Mouse (Mus musculus) erythroblast, embryonic 14.5 days (primary cell): ENCODE data around the gene Rad51b. TPM values are rescaled to one million over a fixed set of nuclear protein-coding genes. Genes with fewer than 3 reads are reported as not detected.

Source experiments
- H3K27me3 ChIP-seq: 2 replicates; pipeline ENCODE4 v1.6.1; 2012; ENCODE audit warnings: inconsistent platforms; ENCODE audit not compliant: control insufficient read depth
- H3K36me3 ChIP-seq: 2 replicates; pipeline ENCODE4 v1.6.1; 2012; ENCODE audit warnings: mild to moderate bottlenecking, inconsistent platforms; ENCODE audit not compliant: control insufficient read depth
- H3K4me1 ChIP-seq: 2 replicates; pipeline ENCODE4 v1.6.1; 2012; ENCODE audit warnings: inconsistent platforms; ENCODE audit not compliant: control insufficient read depth
- H3K4me3 ChIP-seq: replicated peaks from 2 replicates; pipeline ENCODE3; 2012; ENCODE audit warnings: moderate library complexity, mild to moderate bottlenecking, inconsistent platforms
- H3K9me3 ChIP-seq: 2 replicates; pipeline ENCODE4 v1.6.1; 2012; ENCODE audit warnings: low read length, inconsistent platforms, mixed read lengths; ENCODE audit not compliant: control insufficient read depth
- GATA1 ChIP-seq: IDR thresholded peaks from 2 replicates; pipeline ENCODE4 v1.6.1; 2012; ENCODE audit warnings: low read length, inconsistent platforms, mixed read lengths
- TAL1 ChIP-seq: IDR thresholded peaks from 3 replicates; pipeline ENCODE4 v1.6.1; 2012; ENCODE audit warnings: low read length, inconsistent platforms, mixed read lengths
- polyA plus RNA-seq: library from polyadenylated mRNA; stranded (reverse); fragments of >175 nt; gene quantifications from 2 replicates; pipeline ENCODE4 v1.2.3, GENCODE M21; 2012

Gene Rad51b
- polyA plus RNA-seq, 1 experiment = 0.06 TPM

GRCm38 (mm10) chr12:79750253-79751125, 453.4 kb downstream of the Rad51b start:
- Histone ChIP-seq H3K36me3 (no peaks in the 10 kb centered on the region), H3K4me1 (no peaks in the 10 kb centered on the region; the same call in 1 of the 2 replicates), H3K9me3 (no peaks in the 10 kb centered on the region), H3K27me3 (no peaks in the 10 kb centered on the region), H3K4me3 (no peak overlapping the region)
- TF ChIP-seq GATA1 (no peak), TAL1 (no peak)

- Histone ChIP-seq H3K4me1 (no peaks in the 10 kb centered on the region; the same call in 1 of the 2 replicates), H3K27me3 (no peaks in the 10 kb centered on the region), H3K36me3 (no peaks in the 10 kb centered on the region), H3K4me3 (no peak overlapping the region), H3K9me3 (no peaks in the 10 kb centered on the region)
- TF ChIP-seq GATA1 (no peak), TAL1 (no peak)
Observed at GRCm38 (mm10) chr12:79751781-79752180, 454.7 kb downstream of the Rad51b start.

DNA sequence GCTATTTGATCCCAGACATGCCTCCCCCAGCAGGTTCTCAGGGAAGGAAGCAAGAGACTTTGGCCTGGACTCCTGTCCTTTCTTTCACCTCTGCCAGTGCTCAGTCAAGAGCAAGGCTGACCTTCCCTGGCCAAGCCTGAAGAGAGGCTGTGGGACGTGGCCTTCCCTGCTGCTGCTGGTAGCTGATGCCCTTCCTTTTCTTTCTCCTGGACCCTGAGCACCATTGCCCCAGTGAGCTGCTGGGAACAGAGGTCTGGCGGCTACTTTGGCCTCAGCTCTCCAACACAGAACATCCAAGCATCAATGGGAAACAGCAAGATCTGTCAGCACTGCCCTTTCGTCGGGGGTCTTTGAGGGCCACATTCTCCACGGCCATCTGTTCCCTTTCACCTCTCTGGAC, 455.1 kb downstream of the Rad51b start:
- no peak for TF ChIP-seq GATA1
- no peak for TF ChIP-seq TAL1
- H3K4me1 ChIP-seq = no peaks in the 10 kb centered on the region; the same call in 1 of the 2 replicates
- H3K36me3 ChIP-seq = no peaks in the 10 kb centered on the region
- no peak overlapping the region for H3K4me3 ChIP-seq
- H3K9me3 ChIP-seq = no peaks in the 10 kb centered on the region
- no peaks in the 10 kb centered on the region for H3K27me3 ChIP-seq

DNA sequence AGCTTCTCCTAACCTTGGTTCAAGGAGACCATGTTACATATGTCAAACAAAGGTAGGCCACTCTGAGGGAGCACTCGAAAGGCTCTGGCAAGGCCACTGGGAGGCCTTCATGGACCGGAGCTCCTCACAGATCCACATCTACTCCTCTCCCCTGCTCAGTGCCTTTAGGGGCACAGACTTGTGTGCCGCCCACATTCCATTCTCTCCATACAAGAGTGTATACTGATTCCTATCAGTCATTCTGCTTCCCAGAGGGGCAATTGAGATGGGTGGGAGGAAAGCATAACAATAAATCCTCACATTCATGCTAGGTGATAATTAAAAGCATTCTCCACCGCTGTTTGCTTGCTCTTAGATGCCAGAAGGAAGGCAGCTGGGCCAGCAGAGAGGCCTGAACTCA, 458.5 kb downstream of the Rad51b start:
- Histone ChIP-seq H3K4me1 (no peaks in the 10 kb centered on the region; the same call in 1 of the 2 replicates), H3K9me3 (no peaks in the 10 kb centered on the region), H3K4me3 (no peak overlapping the region), H3K27me3 (no peaks in the 10 kb centered on the region), H3K36me3 (no peaks in the 10 kb centered on the region)
- TF ChIP-seq GATA1 = no peak

GRCm38 (mm10) chr12:79756352-79756751, 459.3 kb downstream of the Rad51b start:
- Histone ChIP-seq H3K9me3 (no peaks in the 10 kb centered on the region), H3K27me3 (no peaks in the 10 kb centered on the region), H3K4me3 (no peak overlapping the region), H3K4me1 (no peaks in the 10 kb centered on the region; the same call in 1 of the 2 replicates), H3K36me3 (no peaks in the 10 kb centered on the region)
- TF ChIP-seq GATA1 (no peak), TAL1 (no peak)

GRCm38 (mm10) chr12:79757775-79758174, 460.7 kb downstream of the Rad51b start:
- TF ChIP-seq TAL1 (no peak), GATA1 (no peak)
- Histone ChIP-seq H3K27me3 (no peaks in the 10 kb centered on the region), H3K4me1 (peaks cover 8% of the 10 kb centered on the region), H3K4me3 (no peak overlapping the region), H3K36me3 (no peaks in the 10 kb centered on the region), H3K9me3 (no peaks in the 10 kb centered on the region)

GRCm38 (mm10) chr12:79759180-79759902, 462.3 kb downstream of the Rad51b start:
- no peak for TF ChIP-seq GATA1
- TF ChIP-seq TAL1 = no peak
- H3K4me1 ChIP-seq = peaks cover 12% of the 10 kb centered on the region

DNA sequence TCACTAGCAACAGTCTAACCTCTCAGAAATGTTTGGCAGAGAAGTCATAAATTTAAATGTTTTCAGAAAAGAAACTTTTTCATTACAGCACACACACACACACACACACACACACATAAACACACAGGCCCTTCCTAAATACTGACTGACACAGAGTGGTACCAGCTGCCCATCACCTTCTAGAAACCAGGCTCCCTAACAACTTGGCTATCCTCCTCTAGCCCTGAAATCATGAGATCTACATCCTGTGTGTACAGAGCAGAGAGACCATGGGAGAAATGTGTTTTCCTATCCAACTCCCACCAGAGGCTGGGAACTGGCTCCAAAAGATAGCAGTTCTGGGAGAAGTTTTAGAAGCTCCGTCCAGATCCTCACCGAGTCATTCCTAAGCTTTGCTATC, 464.1 kb downstream of the Rad51b start:
- H3K27me3 ChIP-seq = no peaks in the 10 kb centered on the region
- no peak for TF ChIP-seq TAL1
- TF ChIP-seq GATA1 = no peak
- H3K9me3 ChIP-seq = no peaks in the 10 kb centered on the region
- no peaks in the 10 kb centered on the region for H3K36me3 ChIP-seq
- H3K4me1 ChIP-seq = peaks cover 12% of the 10 kb centered on the region
- no peak overlapping the region for H3K4me3 ChIP-seq

More at GRCm38 (mm10) chr12:79759180-79759902, 462.3 kb downstream of the Rad51b start:
- H3K9me3 ChIP-seq = no peaks in the 10 kb centered on the region
- no peak overlapping the region for H3K4me3 ChIP-seq
- H3K27me3 ChIP-seq = no peaks in the 10 kb centered on the region
- H3K36me3 ChIP-seq = no peaks in the 10 kb centered on the region

DNA sequence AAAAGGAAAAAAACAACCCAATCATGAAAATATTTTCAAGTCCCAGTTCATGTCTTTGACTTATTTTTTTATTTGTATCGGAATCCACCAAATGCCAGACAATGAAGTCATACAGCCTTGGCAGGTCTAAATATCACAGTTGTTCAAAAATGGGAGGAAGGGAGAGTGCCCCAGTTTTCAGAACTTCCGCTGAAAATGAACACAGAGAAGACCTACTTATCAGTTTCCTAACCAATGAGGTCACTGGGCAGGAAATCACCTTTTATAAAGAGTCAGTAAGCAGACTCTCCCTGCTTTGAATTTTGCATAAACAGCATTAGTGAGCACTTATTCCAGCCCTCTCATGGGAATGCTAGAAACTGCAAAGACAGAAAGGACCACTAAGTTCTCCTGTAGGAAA, 465.0 kb downstream of the Rad51b start:
- Histone ChIP-seq H3K27me3 (no peaks in the 10 kb centered on the region), H3K9me3 (no peaks in the 10 kb centered on the region), H3K4me3 (no peak overlapping the region), H3K36me3 (no peaks in the 10 kb centered on the region), H3K4me1 (peaks cover 12% of the 10 kb centered on the region)
- TF ChIP-seq TAL1 (no peak), GATA1 (no peak)
